Mouse (Mus musculus) cerebellum, adult 2 months (tissue): ENCODE results near the gene Hist3h2a.

Experiments
- CTCF ChIP-seq: fragments of 200-500 bp; IDR thresholded peaks from 2 replicates; pipeline ENCODE4 v1.5.1; 2011; ENCODE audit warnings: low read depth, mild to moderate bottlenecking, control low read depth, low read length, moderate library complexity, borderline replicate concordance; ENCODE audit not compliant: insufficient read depth
- POLR2A ChIP-seq: fragments of 200-500 bp; IDR thresholded peaks from 2 replicates; pipeline ENCODE4 v1.6.1; 2011; ENCODE audit warnings: low read length, control low read depth, borderline replicate concordance; ENCODE audit not compliant: insufficient read depth

DNA sequence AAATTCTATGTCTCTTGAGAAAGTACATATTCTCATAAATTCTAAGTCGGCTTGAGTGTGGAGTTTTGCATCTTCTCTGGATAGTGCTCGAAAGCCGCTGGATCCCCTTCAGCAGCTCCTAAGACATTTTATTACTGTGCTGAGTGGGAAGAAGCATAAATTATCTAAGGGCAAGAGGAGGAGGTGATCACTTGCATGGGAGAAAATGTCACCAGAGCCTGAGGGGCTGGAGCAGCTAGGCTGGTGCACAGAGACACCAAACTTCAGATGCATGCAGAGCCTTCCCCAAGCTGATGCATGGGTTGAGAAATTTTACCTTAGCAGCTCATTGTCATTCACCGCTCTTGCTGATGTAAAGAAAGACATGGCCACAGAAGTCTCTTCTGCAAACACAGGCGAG lies 10.3 kb upstream of the Hist3h2a start:
- no peak for TF ChIP-seq CTCF
- TF ChIP-seq POLR2A: no peak
